ENCODE assay signal across 13 mouse cellular contexts in genomic region chr1:35822376-35823202, GRCm38 (mm10).
DNase-seq lines count a peak whose midpoint lies in the region; ATAC-seq and TF ChIP-seq lines count a peak whose summit lies in the region.
"Had no signal": no experiment of that assay in that cellular context is flagged by ENCODE, and none has a peak within 500 bp of the region (broad histone marks: within the 10 kb centered on the region; RNA-seq: fewer than 3 reads in every experiment).

No protein-coding gene starts in this region.

- peaks cover 2% of the 10 kb centered on the region; the same call in 1 of the 2 replicates for H3K9me3 ChIP-seq in hindbrain, postnatal 0 days (ENCODE audit: low read length)
- no peaks in the 10 kb centered on the region for H3K9me3 ChIP-seq in midbrain, embryonic 16.5 days (replicated peaks; ENCODE audit: control insufficient read depth, low read length, poor library complexity, severe bottlenecking)
- H3K9me3 ChIP-seq: embryonic facial prominence, embryonic 12.5 days; heart, embryonic 13.5 days had no signal

- H3K4me2 ChIP-seq in hindbrain, postnatal 0 days (ENCODE audit: low read depth, low read length), result 0 out of 2 replicates have a peak overlapping the region, but pooled peaks have one; percentile 22
- peak overlapping the region; percentile 33 for H3K4me2 ChIP-seq in midbrain, embryonic 16.5 days (ENCODE audit: low read length)
- H3K4me2 ChIP-seq: embryonic facial prominence, embryonic 12.5 days; heart, embryonic 13.5 days had no signal

- no peak overlapping the region for H3K4me3 ChIP-seq in hindbrain, postnatal 0 days (ENCODE audit: low read length)
- H3K4me3 ChIP-seq in midbrain, embryonic 16.5 days (ENCODE audit: low read depth, low read length), result no peak overlapping the region
- H3K4me3 ChIP-seq: embryonic facial prominence, embryonic 12.5 days; heart, embryonic 13.5 days had no signal

- WGBS in hindbrain, postnatal 0 days, result 42% methylated on average over 19 of the region's 19 CpGs
- WGBS in midbrain, embryonic 16.5 days, result 50% methylated on average over 19 of the region's 19 CpGs

- peaks cover 4% of the 10 kb centered on the region; the same call in 1 of the 2 replicates for H3K4me1 ChIP-seq in hindbrain, postnatal 0 days (ENCODE audit: insufficient read depth, low read length)
- H3K4me1 ChIP-seq in midbrain, embryonic 16.5 days (ENCODE audit: control insufficient read depth, insufficient read depth, low read length), result 0 out of 2 replicates have a peak, but pooled peaks cover 2% of the 10 kb centered on the region

- no peak overlapping the region for H3K9ac ChIP-seq in hindbrain, postnatal 0 days (replicated peaks; ENCODE audit: low read length)
- H3K9ac ChIP-seq in midbrain, embryonic 16.5 days (ENCODE audit: low read depth, low read length), result no peak overlapping the region
- H3K9ac ChIP-seq: embryonic facial prominence, embryonic 12.5 days; heart, embryonic 13.5 days had no signal

- no peaks in the 10 kb centered on the region for H3K27me3 ChIP-seq in hindbrain, postnatal 0 days (ENCODE audit: insufficient read depth, low read length)
- H3K27me3 ChIP-seq in midbrain, embryonic 16.5 days (ENCODE audit: control insufficient read depth, insufficient read depth, low read depth, low read length), result no peaks in the 10 kb centered on the region
- H3K27me3 ChIP-seq: embryonic facial prominence, embryonic 12.5 days; heart, embryonic 13.5 days had no signal

- TF ChIP-seq CTCF in brain, embryonic 14.5 days (IDR thresholded peaks at IDR 0.05; ENCODE audit: borderline replicate concordance, extremely low read depth, insufficient read depth, insufficient read length), result no peak
- TF ChIP-seq CTCF in hindbrain, postnatal 0 days (IDR thresholded peaks at IDR 0.05; ENCODE audit: low read depth), result no peak

- no peak for TF ChIP-seq POLR2A in brain, embryonic 14.5 days (IDR thresholded peaks at IDR 0.05; ENCODE audit: borderline replicate concordance, extremely low read depth, insufficient read depth, insufficient read length, poor library complexity, severe bottlenecking)

- no peak overlapping the region for H3K27ac ChIP-seq in hindbrain, postnatal 0 days
- no peak overlapping the region for H3K27ac ChIP-seq in midbrain, embryonic 16.5 days (ENCODE audit: low read length)
- H3K27ac ChIP-seq: embryonic facial prominence, embryonic 12.5 days; heart, embryonic 13.5 days had no signal

- no peaks in the 10 kb centered on the region for H3K36me3 ChIP-seq in hindbrain, postnatal 0 days (ENCODE audit: insufficient read depth, low read length)
- no peaks in the 10 kb centered on the region for H3K36me3 ChIP-seq in midbrain, embryonic 16.5 days (ENCODE audit: control insufficient read depth, insufficient read depth, low read length)
- H3K36me3 ChIP-seq: embryonic facial prominence, embryonic 12.5 days; heart, embryonic 13.5 days had no signal

- peak; percentile 24; the same call in 1 of the 2 replicates for ATAC-seq in hindbrain, postnatal 0 days
- peak; percentile 36; the same call in 1 of the 2 replicates for ATAC-seq in midbrain, embryonic 16.5 days
- ATAC-seq in inflammation-experienced regulatory T-cells, adult 6 months, result no peak

- DNase-seq in embryo, embryonic 11 days, result peak; percentile 53
- no peak for DNase-seq in embryo, embryonic 10.5 days (ENCODE audit: low spot score)
- peak; percentile 23 for DNase-seq in brain, embryonic 14.5 days (ENCODE audit: low read depth)
- DNase-seq in hindbrain, postnatal 0 days (ENCODE audit: low spot score), result no peak
- DNase-seq in cerebellum, adult 9-10 months, result no peak
- no peak for DNase-seq in frontal cortex, adult 2 months (ENCODE audit: extremely low spot score in 1 of 2, low spot score in 1 of 2)
- DNase-seq: kidney, adult 18-20 months; spleen, adult 18-20 months; thymus, postnatal 25 days had no signal

Comparison
In these comparisons a context has a peak if more than half of its experiments do, and no peak if none do; other contexts are left out.
1. DNase-seq: peak in embryo, embryonic 11 days (single experiment) and brain, embryonic 14.5 days (single experiment); none in embryo, embryonic 10.5 days (single experiment), hindbrain, postnatal 0 days (single experiment), cerebellum, adult 9-10 months (single experiment) and frontal cortex, adult 2 months (0 of 2).